In the genomic region with DNA sequence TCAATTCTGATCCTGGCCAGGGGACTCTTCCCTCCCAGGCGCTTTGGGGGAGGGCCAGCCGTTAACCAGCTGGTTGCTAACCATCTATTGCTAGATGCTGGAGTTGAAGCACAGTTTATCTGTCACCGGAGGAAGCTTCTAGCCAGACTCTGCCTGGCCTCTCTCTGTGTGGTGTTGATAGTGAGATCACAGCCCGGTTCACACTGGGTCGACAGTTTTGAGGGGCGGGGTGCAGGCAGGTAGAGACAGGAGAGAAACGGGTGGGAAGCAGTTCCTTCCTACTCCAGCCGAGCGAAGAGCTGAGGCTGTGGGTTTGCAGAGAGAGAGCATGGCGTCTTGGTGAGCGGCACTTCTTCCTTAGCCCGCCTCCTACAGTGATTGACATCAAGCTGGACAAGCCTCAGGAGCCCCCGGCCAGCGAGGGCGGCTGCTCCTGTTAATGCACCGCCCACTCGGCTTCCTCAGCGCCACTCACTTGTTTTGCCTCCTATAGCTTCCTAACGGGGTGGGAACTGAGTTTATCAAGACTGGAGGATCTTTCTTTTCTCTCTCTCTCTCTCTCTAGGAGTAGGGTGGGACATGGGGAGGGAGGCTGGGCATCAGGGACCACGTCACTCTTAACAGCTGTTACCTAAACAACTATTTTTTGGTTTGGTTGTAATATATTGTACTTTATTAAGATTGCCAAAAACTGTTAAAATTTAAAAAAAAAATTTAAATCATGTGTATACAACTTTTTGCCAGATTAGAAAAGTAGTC, we compare ENCODE assay signal across 8 mouse cellular contexts. TPM values are rescaled to one million over a fixed set of nuclear protein-coding genes. Genes with fewer than 3 reads are reported as not detected.
DNase-seq lines count a peak whose midpoint lies in the region; ATAC-seq and TF ChIP-seq lines count a peak whose summit lies in the region.

No protein-coding gene starts in this region.

- peak overlapping the region; percentile 61; the same call in 1 of the 2 replicates for H3K27ac ChIP-seq in hindbrain, postnatal 0 days

- WGBS in hindbrain, postnatal 0 days: 8% methylated on average over 20 of the region's 20 CpGs

- no peak for TF ChIP-seq CTCF in hindbrain, postnatal 0 days (IDR thresholded peaks at IDR 0.05; ENCODE audit: low read depth)

- H3K4me3 ChIP-seq in hindbrain, postnatal 0 days (ENCODE audit: low read length): peak overlapping the region; percentile 11; the same call in 1 of the 2 replicates

- peaks cover 18% of the 10 kb centered on the region for H3K36me3 ChIP-seq in hindbrain, postnatal 0 days (ENCODE audit: insufficient read depth, low read length)

- DNase-seq in MEL-GATA-1-ER (ENCODE audit: extremely low read depth, low read depth): peak; percentile 88
- peak; percentile 96 for DNase-seq in embryo, embryonic 10 days (ENCODE audit: low spot score)
- DNase-seq in gastrocnemius, postnatal 14 days: peak; percentile 78
- DNase-seq in hindbrain, postnatal 0 days (ENCODE audit: low spot score): peak; percentile 86
- peak; percentile 49 to 59 for DNase-seq in left cerebral cortex, postnatal 14 days (ENCODE audit: low spot score in 2 of 2)
- peak; percentile 51 to 67 for DNase-seq in right cerebral cortex, adult 2 months (ENCODE audit: low spot score in 2 of 2)
- DNase-seq in urinary bladder, postnatal 25 days (ENCODE audit: low spot score): peak; percentile 57

- intact Hi-C loops in gastrocnemius, postnatal 14 days (cut with DNase I; ENCODE audit: low total_unique reads): no loop called here
- intact Hi-C loops in left cerebral cortex, postnatal 14 days (cut with DNase I): no loop called here

- peak overlapping the region; percentile 21; the same call in 1 of the 2 replicates for H3K9ac ChIP-seq in hindbrain, postnatal 0 days (replicated peaks; ENCODE audit: low read length)

- H3K4me1 ChIP-seq in hindbrain, postnatal 0 days (ENCODE audit: insufficient read depth, low read length): peaks cover 11% of the 10 kb centered on the region

- peak overlapping the region; percentile 48 for H3K4me2 ChIP-seq in hindbrain, postnatal 0 days (ENCODE audit: low read depth, low read length)

- ATAC-seq in hindbrain, postnatal 0 days: peak; percentile 74
- peak; percentile 91 for ATAC-seq in megakaryocyte progenitor cell, adult 5-6 weeks (replicated peaks; ENCODE audit: poor library complexity)

- no peaks in the 10 kb centered on the region for H3K27me3 ChIP-seq in hindbrain, postnatal 0 days (ENCODE audit: insufficient read depth, low read length)

- no peaks in the 10 kb centered on the region for H3K9me3 ChIP-seq in hindbrain, postnatal 0 days (ENCODE audit: low read length)

RNA-seq across cellular contexts. Expression of a gene that starts 21.0 kb away (rescaled TPM):
- total RNA-seq in gastrocnemius, postnatal 14 days (2021): 10 to 100 TPM; 13.8 to 16.6 TPM
- total RNA-seq in hindbrain, postnatal 0 days (2014; rRNA removed): 55.3 and 58.1 TPM in 2 replicates
- 43.1 and 44.3 TPM in 2 replicates for polyA plus RNA-seq in hindbrain, postnatal 0 days (2015; fragmentation: Nextera tagmentation; extraction: Ambion mirVana)
- total RNA-seq in left cerebral cortex, postnatal 14 days (2021): 10 to 100 TPM; 18.1 to 18.5 TPM
- 21.2 and 25.4 TPM in 2 replicates for total RNA-seq in megakaryocyte progenitor cell, adult 5-6 weeks (2015)
- 19.3 and 23.8 TPM in 2 replicates for total RNA-seq in megakaryocyte progenitor cell, adult 5-6 weeks (2017)

RNA-seq across cellular contexts. Expression of a gene that starts 49.1 kb away (rescaled TPM):
- total RNA-seq in gastrocnemius, postnatal 14 days (2021): 1 to 10 TPM; 2.8 to 3.2 TPM
- total RNA-seq in hindbrain, postnatal 0 days (2014; rRNA removed): 0.99 and 3.7 TPM in 2 replicates
- polyA plus RNA-seq in hindbrain, postnatal 0 days (2015; fragmentation: Nextera tagmentation; extraction: Ambion mirVana): 3.3 and 5.2 TPM in 2 replicates
- total RNA-seq in left cerebral cortex, postnatal 14 days (2021): 1 to 10 TPM; 7.5 to 9.1 TPM
- not detected in 2 replicates for total RNA-seq in megakaryocyte progenitor cell, adult 5-6 weeks (2015)
- total RNA-seq in megakaryocyte progenitor cell, adult 5-6 weeks (2017): 5.2 TPM in 1 of 2 replicates, not detected in the other

RNA-seq across cellular contexts. Expression of a gene that starts 49.3 kb away (rescaled TPM):
- 10 to 100 TPM in 1 of 2 experiments, 1 to 10 TPM in 1; 6.1 to 10.4 TPM for total RNA-seq in gastrocnemius, postnatal 14 days (2021)
- total RNA-seq in hindbrain, postnatal 0 days (2014; rRNA removed): 20.2 and 44.2 TPM in 2 replicates
- polyA plus RNA-seq in hindbrain, postnatal 0 days (2015; fragmentation: Nextera tagmentation; extraction: Ambion mirVana): 42.1 and 45.4 TPM in 2 replicates
- 10 to 100 TPM; 34.5 to 56.6 TPM for total RNA-seq in left cerebral cortex, postnatal 14 days (2021)
- 108 and 152 TPM in 2 replicates for total RNA-seq in megakaryocyte progenitor cell, adult 5-6 weeks (2015)
- 62.9 and 87.2 TPM in 2 replicates for total RNA-seq in megakaryocyte progenitor cell, adult 5-6 weeks (2017)

Comparison
In these comparisons a context has a peak if more than half of its experiments do, and no peak if none do; other contexts are left out.
1. Peak in every context shown above with its lines: DNase-seq, ATAC-seq, H3K4me3 ChIP-seq and H3K27ac ChIP-seq.